Mouse (Mus musculus): ENCODE measurements around the gene Vps8. TPM values are rescaled to one million over a fixed set of nuclear protein-coding genes. Genes with fewer than 3 reads are reported as not detected.

Vps8 gene
- polyA plus RNA-seq, 1 experiment from 2014 or later, result 36.6 TPM

DNA sequence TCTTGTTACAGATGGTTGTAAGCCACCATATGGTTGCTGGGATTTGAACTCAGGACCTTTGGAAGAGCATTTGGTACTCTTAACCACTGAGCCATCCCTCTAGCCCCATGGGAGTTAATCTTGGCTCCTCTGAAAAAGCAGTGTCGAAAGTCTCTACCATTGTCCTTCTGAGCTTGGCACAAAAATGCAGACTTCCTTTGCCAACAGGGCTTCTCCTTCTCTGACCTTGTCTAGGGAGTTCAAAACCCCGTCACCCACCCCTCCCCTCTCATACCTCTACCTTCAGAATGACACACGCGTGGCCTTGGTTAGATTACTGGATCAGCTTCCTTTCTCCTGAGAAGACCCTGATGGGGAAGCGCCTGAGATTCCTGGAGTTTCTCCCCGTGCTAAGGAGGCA lies 71.8 kb downstream of the Vps8 start:
- no peaks in the 10 kb centered on the region for H3K9me3 ChIP-seq
- no peak overlapping the region for H3K9ac ChIP-seq (replicated peaks)
- no peaks in the 10 kb centered on the region for H3K27me3 ChIP-seq
- H3K36me3 ChIP-seq, result 0 out of 2 replicates have a peak, but pooled peaks cover 2% of the 10 kb centered on the region
- H3K4me3 ChIP-seq, result no peak overlapping the region
- no peak overlapping the region for H3K4me2 ChIP-seq (replicated peaks)
- WGBS, result 92% methylated on average over 6 of the region's 6 CpGs
- no peaks in the 10 kb centered on the region for H3K4me1 ChIP-seq
- H3K27ac ChIP-seq (replicated peaks), result no peak overlapping the region
- ATAC-seq (replicated peaks), result no peak

DNA sequence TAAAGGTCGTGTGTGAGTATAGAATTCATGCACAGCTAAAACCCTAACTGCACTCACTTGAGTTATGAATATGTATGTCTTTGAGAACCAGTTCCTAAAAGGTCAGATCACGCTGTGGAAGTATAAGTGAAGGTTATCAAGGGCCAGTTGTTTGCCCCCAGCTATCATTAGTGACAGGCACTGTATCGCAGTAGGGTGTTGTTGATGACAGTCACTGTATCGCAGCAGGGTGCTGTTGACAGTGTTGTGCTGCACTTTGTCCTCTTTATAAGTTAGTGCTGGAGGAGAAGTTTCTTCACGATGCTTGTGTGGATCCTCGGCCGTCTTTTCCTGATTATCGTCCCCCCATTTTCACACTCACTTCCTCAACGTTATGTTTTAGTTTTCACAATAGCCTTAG lies 73.9 kb downstream of the Vps8 start:
- H3K9me3 ChIP-seq, result no peaks in the 10 kb centered on the region
- 0 out of 2 replicates have a peak, but pooled peaks cover 2% of the 10 kb centered on the region for H3K36me3 ChIP-seq
- no peak for ATAC-seq (replicated peaks)
- H3K4me1 ChIP-seq, result no peaks in the 10 kb centered on the region
- H3K27ac ChIP-seq (replicated peaks), result no peak overlapping the region
- H3K4me2 ChIP-seq (replicated peaks), result no peak overlapping the region
- 89% methylated on average over 9 of the region's 9 CpGs for WGBS
- H3K27me3 ChIP-seq, result no peaks in the 10 kb centered on the region
- H3K9ac ChIP-seq (replicated peaks), result no peak overlapping the region
- H3K4me3 ChIP-seq, result no peak overlapping the region

DNA sequence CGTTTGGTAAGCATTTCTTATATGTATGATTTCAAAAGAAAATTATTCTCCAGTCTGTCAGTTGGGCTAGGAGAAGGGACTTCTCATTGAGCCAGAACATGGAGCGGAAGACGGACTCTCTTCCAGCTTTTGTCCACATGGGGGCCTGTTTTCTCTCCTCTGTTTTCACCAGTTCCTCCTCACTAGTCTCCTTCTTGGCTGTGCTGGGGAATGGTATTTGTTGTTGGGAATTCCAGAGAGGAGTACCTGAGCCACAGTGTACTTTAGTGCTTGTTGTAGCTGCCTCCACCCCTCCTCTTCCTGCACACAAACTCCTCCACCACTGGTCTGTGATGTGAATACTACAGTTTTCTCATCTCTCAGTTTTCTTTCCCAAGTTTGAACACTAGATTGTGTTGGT lies 74.7 kb downstream of the Vps8 start:
- WGBS, result 69% methylated on average over 3 of the region's 3 CpGs

DNA sequence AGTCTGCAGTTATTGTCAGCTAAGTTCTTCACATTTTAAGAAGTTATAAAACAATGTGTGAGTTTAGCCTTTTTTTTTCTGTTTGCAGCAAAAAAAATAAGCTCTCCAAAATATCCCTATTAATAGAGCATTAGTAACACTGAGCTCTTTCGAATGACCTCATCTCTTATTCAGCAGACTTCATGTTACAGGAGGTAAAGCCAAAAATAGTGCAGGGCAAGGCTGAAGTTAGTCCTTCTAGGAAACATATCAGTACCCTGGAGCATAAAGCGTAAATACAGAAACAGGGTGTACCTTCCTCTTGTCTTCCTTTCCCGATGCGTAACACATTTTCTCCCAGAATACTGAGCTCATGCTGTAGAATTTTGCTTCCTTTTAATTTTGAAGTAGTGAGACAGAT lies 76.1 kb downstream of the Vps8 start:
- H3K4me3 ChIP-seq, result no peak overlapping the region
- no peak overlapping the region for H3K4me2 ChIP-seq (replicated peaks)
- H3K4me1 ChIP-seq, result no peaks in the 10 kb centered on the region
- H3K9me3 ChIP-seq, result no peaks in the 10 kb centered on the region
- no peak for ATAC-seq (replicated peaks)
- no peaks in the 10 kb centered on the region for H3K27me3 ChIP-seq
- no peak overlapping the region for H3K9ac ChIP-seq (replicated peaks)
- 87% methylated on average over 4 of the region's 4 CpGs for WGBS
- 0 out of 2 replicates have a peak, but pooled peaks cover 2% of the 10 kb centered on the region for H3K36me3 ChIP-seq
- H3K27ac ChIP-seq (replicated peaks), result no peak overlapping the region

More for the DNA sequence above, 74.7 kb downstream of the Vps8 start:
- no peaks in the 10 kb centered on the region for H3K9me3 ChIP-seq
- H3K9ac ChIP-seq (replicated peaks), result no peak overlapping the region
- H3K4me3 ChIP-seq, result no peak overlapping the region
- no peak overlapping the region for H3K27ac ChIP-seq (replicated peaks)
- no peaks in the 10 kb centered on the region for H3K27me3 ChIP-seq
- 0 out of 2 replicates have a peak, but pooled peaks cover 2% of the 10 kb centered on the region for H3K36me3 ChIP-seq
- ATAC-seq (replicated peaks), result no peak
- H3K4me2 ChIP-seq (replicated peaks), result no peak overlapping the region
- no peaks in the 10 kb centered on the region for H3K4me1 ChIP-seq

DNA sequence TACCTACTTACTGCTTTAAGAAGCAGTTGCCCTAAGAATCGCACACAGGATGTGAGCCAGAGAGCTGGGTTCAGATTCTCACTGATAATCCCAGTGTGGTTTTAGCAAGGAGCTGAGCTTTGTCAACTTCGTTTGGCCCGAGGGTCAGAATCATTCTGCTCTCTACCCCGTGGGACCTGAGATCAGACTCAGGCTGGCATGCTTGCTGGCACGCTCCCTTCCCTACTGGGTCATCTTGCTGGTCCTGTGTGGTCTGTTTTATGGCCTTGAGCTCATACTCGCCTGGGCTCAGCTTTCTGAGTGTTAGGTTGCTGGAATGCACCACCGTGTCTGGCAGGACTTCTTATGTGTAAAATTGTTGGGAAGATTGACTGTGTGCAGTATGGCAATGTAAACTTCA lies 76.7 kb downstream of the Vps8 start:
- Histone ChIP-seq H3K9me3 (no peaks in the 10 kb centered on the region), H3K4me3 (no peak overlapping the region), H3K27ac (replicated peaks) (no peak overlapping the region), H3K36me3 (0 out of 2 replicates have a peak, but pooled peaks cover 2% of the 10 kb centered on the region), H3K27me3 (no peaks in the 10 kb centered on the region), H3K9ac (replicated peaks) (no peak overlapping the region), H3K4me1 (no peaks in the 10 kb centered on the region), H3K4me2 (replicated peaks) (no peak overlapping the region)
- ATAC-seq (replicated peaks), result no peak
- 89% methylated on average over 7 of the region's 7 CpGs for WGBS

DNA sequence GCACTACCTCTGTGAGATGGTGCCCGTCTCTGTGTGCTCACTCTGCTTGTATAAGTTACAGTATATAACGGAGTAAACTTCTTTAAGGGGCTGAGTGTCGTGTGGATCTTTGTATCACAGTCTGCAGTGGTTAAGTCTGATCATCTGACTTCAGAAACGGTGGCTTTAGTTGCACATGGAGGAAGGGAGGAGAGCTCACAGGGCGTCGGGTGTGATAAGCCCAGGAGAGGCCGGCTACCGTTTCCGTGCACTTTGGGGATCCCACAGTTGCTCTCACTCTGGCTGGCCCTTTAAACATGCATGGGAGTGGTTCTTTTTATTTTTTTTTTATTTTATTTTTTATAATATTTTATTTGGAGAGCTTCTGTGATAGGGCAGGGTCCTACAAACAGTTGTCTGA lies 95.9 kb downstream of the Vps8 start:
- 92% methylated on average over 9 of the region's 9 CpGs for WGBS
- no peak for ATAC-seq (replicated peaks)
- Histone ChIP-seq H3K4me2 (replicated peaks) (no peak overlapping the region), H3K4me1 (no peaks in the 10 kb centered on the region), H3K27ac (replicated peaks) (no peak overlapping the region), H3K9me3 (no peaks in the 10 kb centered on the region), H3K9ac (replicated peaks) (no peak overlapping the region), H3K27me3 (no peaks in the 10 kb centered on the region), H3K4me3 (no peak overlapping the region), H3K36me3 (peaks cover 1% of the 10 kb centered on the region; the same call in 1 of the 2 replicates)

DNA sequence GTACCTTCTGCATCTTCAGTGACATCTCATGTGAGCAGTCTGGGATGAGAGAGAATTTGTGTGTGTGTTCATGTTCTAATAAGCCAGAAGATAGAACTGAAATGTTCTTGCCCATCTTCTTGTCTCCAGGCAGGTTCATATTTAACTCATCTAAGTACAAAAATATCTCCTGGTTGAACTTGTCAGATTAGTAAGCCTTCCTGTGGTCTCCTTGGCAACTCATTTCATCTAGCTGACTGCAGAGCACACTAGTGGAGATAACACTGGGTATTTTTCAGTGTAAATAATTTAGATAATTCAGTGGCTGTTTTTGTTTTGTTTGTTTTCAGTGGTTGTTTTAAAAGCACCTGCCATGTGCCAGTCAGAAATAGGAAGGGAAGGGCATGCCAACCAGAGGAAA lies 96.9 kb downstream of the Vps8 start:
- H3K9me3 ChIP-seq, result no peaks in the 10 kb centered on the region
- ATAC-seq (replicated peaks), result no peak
- no peak overlapping the region for H3K4me2 ChIP-seq (replicated peaks)
- no peaks in the 10 kb centered on the region for H3K27me3 ChIP-seq
- H3K9ac ChIP-seq (replicated peaks), result no peak overlapping the region
- no peaks in the 10 kb centered on the region for H3K36me3 ChIP-seq
- no peak overlapping the region for H3K27ac ChIP-seq (replicated peaks)
- H3K4me1 ChIP-seq, result no peaks in the 10 kb centered on the region
- no peak overlapping the region for H3K4me3 ChIP-seq

DNA sequence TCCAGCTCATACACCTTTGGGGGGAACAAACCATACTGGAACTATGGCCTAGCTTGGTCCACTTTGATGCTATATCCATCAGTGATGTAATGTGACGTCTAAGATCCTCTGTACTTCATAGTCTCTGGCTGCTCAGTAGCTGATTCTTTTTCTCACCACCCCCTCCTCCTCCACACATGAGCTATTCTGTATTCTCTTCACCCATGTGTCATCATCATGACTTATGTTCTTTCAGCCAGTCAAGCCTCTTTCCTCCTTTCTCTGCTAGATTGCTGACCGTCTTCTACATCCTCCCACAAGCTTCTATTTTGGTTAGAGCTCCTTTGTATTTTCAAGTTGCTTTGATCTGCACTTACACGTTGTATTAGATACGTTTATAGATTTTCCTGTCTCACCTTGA lies 100.8 kb downstream of the Vps8 start:
- H3K9me3 ChIP-seq, result no peaks in the 10 kb centered on the region
- 86% methylated on average over 4 of the region's 4 CpGs for WGBS
- no peaks in the 10 kb centered on the region for H3K4me1 ChIP-seq
- no peak for ATAC-seq (replicated peaks)
- H3K36me3 ChIP-seq, result 0 out of 2 replicates have a peak, but pooled peaks cover 8% of the 10 kb centered on the region
- H3K27ac ChIP-seq (replicated peaks), result no peak overlapping the region
- no peak overlapping the region for H3K9ac ChIP-seq (replicated peaks)
- H3K27me3 ChIP-seq, result no peaks in the 10 kb centered on the region
- no peak overlapping the region for H3K4me2 ChIP-seq (replicated peaks)
- no peak overlapping the region for H3K4me3 ChIP-seq

DNA sequence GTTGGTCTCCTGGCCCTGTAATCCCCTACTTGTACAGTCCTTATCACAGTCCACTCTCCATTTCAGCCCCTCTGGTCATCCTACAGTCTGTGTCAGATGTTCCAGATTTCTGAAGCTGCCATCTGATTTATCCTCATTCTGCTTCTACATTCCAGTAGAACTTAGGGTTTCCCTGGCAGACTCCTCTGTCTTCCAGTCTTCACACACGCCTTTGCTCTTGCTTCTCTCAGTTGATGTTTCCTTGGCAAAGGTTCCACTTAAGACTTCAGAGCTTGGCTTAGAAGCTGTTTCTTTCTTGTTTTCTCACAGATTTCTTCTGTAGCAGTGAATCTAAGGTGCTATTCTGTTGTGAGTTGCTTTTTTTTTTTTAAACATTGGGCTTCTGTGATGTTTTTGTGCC lies 102.5 kb downstream of the Vps8 start:
- Histone ChIP-seq H3K9ac (replicated peaks) (no peak overlapping the region), H3K9me3 (no peaks in the 10 kb centered on the region), H3K4me3 (no peak overlapping the region), H3K27ac (replicated peaks) (no peak overlapping the region), H3K27me3 (no peaks in the 10 kb centered on the region), H3K4me1 (no peaks in the 10 kb centered on the region), H3K4me2 (replicated peaks) (no peak overlapping the region), H3K36me3 (0 out of 2 replicates have a peak, but pooled peaks cover 8% of the 10 kb centered on the region)
- 89% methylated on average over 1 of the region's 1 CpGs for WGBS
- ATAC-seq (replicated peaks), result no peak

DNA sequence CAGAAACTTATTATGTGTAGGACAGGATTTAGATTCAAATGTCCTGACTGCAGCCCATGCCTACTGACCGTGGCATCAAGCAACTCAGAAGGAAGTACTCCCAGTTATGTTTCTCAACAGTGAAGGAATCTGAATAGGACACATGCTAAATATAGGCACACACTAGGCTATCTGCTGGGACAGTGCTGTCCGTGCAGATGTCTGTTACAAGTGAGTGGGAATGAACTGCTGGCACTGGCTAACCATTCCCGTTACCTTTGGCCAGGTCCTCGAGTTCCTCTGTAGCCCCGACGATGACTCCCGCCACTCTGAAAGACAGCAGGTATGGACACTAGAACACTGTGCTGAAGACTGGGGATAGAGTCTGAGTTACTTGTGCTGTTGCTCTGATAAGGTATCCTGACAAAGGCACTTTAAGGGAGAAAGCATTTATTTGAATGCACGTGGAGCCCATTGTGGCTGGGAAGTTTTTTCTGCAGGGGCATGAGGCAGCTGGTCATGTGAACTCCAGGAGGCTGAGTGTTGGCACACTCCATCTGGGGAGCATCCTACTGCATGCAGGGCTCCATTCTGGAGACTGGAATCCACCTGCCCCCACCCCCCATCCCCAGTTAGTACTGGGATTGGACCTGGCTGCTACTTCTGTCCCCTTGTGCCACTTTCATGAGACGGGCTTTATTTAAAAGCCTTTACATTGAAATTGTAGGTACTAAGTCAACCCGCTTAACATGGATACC lies 104.5 kb downstream of the Vps8 start:
- 0 out of 2 replicates have a peak, but pooled peaks cover 8% of the 10 kb centered on the region for H3K36me3 ChIP-seq
- no peak overlapping the region for H3K4me2 ChIP-seq (replicated peaks)
- 92% methylated on average over 10 of the region's 10 CpGs for WGBS
- no peak overlapping the region for H3K27ac ChIP-seq (replicated peaks)
- no peak overlapping the region for H3K4me3 ChIP-seq
- no peaks in the 10 kb centered on the region for H3K4me1 ChIP-seq
- no peaks in the 10 kb centered on the region for H3K27me3 ChIP-seq
- H3K9me3 ChIP-seq, result no peaks in the 10 kb centered on the region
- no peak overlapping the region for H3K9ac ChIP-seq (replicated peaks)
- ATAC-seq (replicated peaks), result no peak

DNA sequence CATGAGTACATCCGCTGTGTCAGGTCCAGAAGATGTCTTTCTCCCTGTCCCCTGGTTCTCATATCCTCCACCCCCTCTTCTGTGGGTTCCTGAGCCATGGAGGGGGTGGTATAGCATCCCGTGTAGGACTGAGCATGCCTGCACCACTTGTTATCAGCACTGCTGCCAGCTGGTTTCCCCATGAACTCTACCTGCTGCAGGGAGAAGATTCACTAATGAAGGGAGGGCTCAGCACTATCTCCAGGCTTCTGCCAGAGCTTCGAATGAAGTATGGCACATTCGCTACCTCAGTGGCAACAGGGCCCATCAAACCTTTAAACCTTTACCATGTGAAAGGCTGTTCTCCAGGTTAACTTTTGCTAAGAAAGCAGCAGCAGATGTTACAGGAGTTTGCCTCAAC lies 110.6 kb downstream of the Vps8 start:
- no peak overlapping the region for H3K9ac ChIP-seq (replicated peaks)
- no peak overlapping the region for H3K4me2 ChIP-seq (replicated peaks)
- no peak for ATAC-seq (replicated peaks)
- 83% methylated on average over 4 of the region's 4 CpGs for WGBS
- H3K27me3 ChIP-seq, result no peaks in the 10 kb centered on the region
- no peaks in the 10 kb centered on the region for H3K4me1 ChIP-seq
- H3K27ac ChIP-seq (replicated peaks), result no peak overlapping the region
- no peaks in the 10 kb centered on the region for H3K9me3 ChIP-seq
- peaks cover 6% of the 10 kb centered on the region; the same call in 1 of the 2 replicates for H3K36me3 ChIP-seq
- H3K4me3 ChIP-seq, result no peak overlapping the region

DNA sequence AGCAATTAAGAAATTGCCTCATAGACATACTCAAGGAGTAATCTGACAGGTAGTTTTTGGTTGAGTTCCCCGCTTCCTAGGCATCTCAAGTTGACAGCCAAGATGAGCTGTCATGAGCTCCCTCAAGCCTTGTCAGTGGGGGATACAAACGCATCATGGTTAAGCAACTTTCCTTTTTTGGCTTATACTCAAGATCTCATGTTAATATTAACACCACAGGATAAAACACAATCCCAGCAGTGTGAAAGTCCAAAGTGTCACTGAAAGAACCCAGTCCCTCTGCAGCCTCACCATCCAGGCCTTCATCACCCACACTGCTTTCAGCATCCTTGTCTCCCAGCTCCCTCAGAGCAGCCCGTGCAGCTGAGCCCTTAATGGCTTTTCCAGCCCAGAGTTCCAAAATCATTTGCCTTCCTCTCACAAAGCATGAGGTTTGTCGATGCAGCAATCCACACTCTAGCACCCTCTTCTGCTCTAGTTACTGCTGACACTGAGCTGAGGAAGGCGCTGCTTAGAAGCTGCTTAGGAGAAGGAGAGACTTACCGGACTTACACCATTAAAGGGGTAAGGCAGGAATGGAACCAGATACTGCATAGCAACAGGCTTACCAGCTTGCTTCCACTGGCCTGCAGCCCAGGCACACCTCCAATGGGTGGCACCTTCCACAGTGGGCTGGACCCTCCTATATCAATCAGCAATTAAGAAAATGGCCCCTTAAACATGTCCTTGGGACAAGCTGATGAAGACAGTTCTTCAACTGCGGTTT lies 113.5 kb downstream of the Vps8 start:
- Histone ChIP-seq H3K27me3 (no peaks in the 10 kb centered on the region), H3K27ac (replicated peaks) (no peak overlapping the region), H3K9me3 (no peaks in the 10 kb centered on the region), H3K36me3 (peaks cover 6% of the 10 kb centered on the region; the same call in 1 of the 2 replicates), H3K4me2 (replicated peaks) (no peak overlapping the region), H3K4me3 (no peak overlapping the region), H3K9ac (replicated peaks) (no peak overlapping the region), H3K4me1 (no peaks in the 10 kb centered on the region)
- 88% methylated on average over 7 of the region's 7 CpGs for WGBS
- no peak for ATAC-seq (replicated peaks)
